Mouse (Mus musculus) layer of hippocampus, postnatal 10 days (tissue): Measurements from ENCODE around the gene Mdm2. TPM values are rescaled to one million over a fixed set of nuclear protein-coding genes. Genes with fewer than 3 reads are reported as not detected.

Experiments
- DNase-seq, 2 experiments: peaks; one replicate each; pipeline ENCODE4 v3.0.0; 2021; ENCODE audit warnings: low spot score in 2 of 2
- total RNA-seq, 2 experiments: library from RNA; stranded (reverse); gene quantifications; 2 replicates each; pipeline ENCODE4 v1.2.3; 2021

Gene Mdm2
- total RNA-seq, 2 experiments from 2014 or later = 51.5 to 57.3 TPM

- peak; percentile 32 to 34 for DNase-seq
These were observed 37.9 kb downstream of the Mdm2 start for GRCm38 (mm10) chr10:117672693-117673092.

GRCm38 (mm10) chr10:117671930-117672666 lies 38.5 kb downstream of the Mdm2 start:
- no peak for DNase-seq

GRCm38 (mm10) chr10:117671266-117671665 lies 39.3 kb downstream of the Mdm2 start:
- no peak for DNase-seq

- no peak for DNase-seq
These were observed 39.8 kb downstream of the Mdm2 start for GRCm38 (mm10) chr10:117670791-117671190.

- DNase-seq = no peak
These were observed 40.5 kb downstream of the Mdm2 start for GRCm38 (mm10) chr10:117670092-117670491.

GRCm38 (mm10) chr10:117669449-117670090 lies 41.0 kb downstream of the Mdm2 start:
- no peak for DNase-seq

- DNase-seq = no peak
These were observed 41.8 kb downstream of the Mdm2 start for GRCm38 (mm10) chr10:117668546-117669300.

- no peak for DNase-seq
These were observed 42.7 kb downstream of the Mdm2 start for GRCm38 (mm10) chr10:117667663-117668507.

GRCm38 (mm10) chr10:117666947-117667630 lies 43.5 kb downstream of the Mdm2 start:
- DNase-seq = no peak

- no peak for DNase-seq
These were observed 44.2 kb downstream of the Mdm2 start for GRCm38 (mm10) chr10:117666361-117666760.

- no peak for DNase-seq
These were observed 44.9 kb downstream of the Mdm2 start for GRCm38 (mm10) chr10:117665376-117666275.

- DNase-seq = no peak
These were observed 45.7 kb downstream of the Mdm2 start for GRCm38 (mm10) chr10:117664926-117665209.

- no peak for DNase-seq
These were observed 46.2 kb downstream of the Mdm2 start for GRCm38 (mm10) chr10:117664208-117664925.

- no peak for DNase-seq
These were observed 46.7 kb downstream of the Mdm2 start for GRCm38 (mm10) chr10:117663865-117664200.

GRCm38 (mm10) chr10:117663056-117663864 lies 47.3 kb downstream of the Mdm2 start:
- no peak for DNase-seq

GRCm38 (mm10) chr10:117662316-117663055 lies 48.1 kb downstream of the Mdm2 start:
- DNase-seq = no peak

- no peak for DNase-seq
These were observed 50.7 kb downstream of the Mdm2 start for GRCm38 (mm10) chr10:117659819-117660218.

- DNase-seq = no peak
These were observed 51.1 kb downstream of the Mdm2 start for GRCm38 (mm10) chr10:117659430-117659813.
